Comparison of ENCODE assay signal across 8 mouse cellular contexts in genomic region chr1:44041797-44042554, GRCm38 (mm10). TPM values are rescaled to one million over a fixed set of nuclear protein-coding genes. Genes with fewer than 3 reads are reported as not detected.
DNase-seq lines count a peak whose midpoint lies in the region; ATAC-seq and TF ChIP-seq lines count a peak whose summit lies in the region.

No protein-coding gene starts in this region.

- TF ChIP-seq CTCF in gastrocnemius, adult 2 months (IDR thresholded peaks at IDR 0.05) = peak; percentile 92

- no peak overlapping the region for H3K27ac ChIP-seq in gastrocnemius, adult 2 months

- peak; percentile 99 for ATAC-seq in inflammation-experienced regulatory T-cells, adult 6 months

- peak; percentile 67 for DNase-seq in gastrocnemius, adult 2 months
- DNase-seq in gastrocnemius, adult 8-10 months (ENCODE audit: low spot score in 2 of 2) = no peak
- DNase-seq in cerebellum, postnatal 14 days = peak; percentile 68 to 78
- DNase-seq in frontal cortex, postnatal 36 days (ENCODE audit: low spot score in 2 of 2) = peak; percentile 39 to 60
- DNase-seq in left cerebral cortex, postnatal 25 days (ENCODE audit: low spot score in 2 of 2) = peak; percentile 42 to 64
- DNase-seq in mesoderm, embryonic 11.5 days (ENCODE audit: low read depth, low spot score) = peak; percentile 79
- DNase-seq in right cerebral cortex, postnatal 14 days = peak; percentile 62

- peak overlapping the region; percentile 66 for H3K4me3 ChIP-seq in gastrocnemius, adult 2 months

- intact Hi-C loops in gastrocnemius, adult 2 months (cut with DNase I) = loop anchor here (2.0 to 10.0 kb wide), 4 partner anchors 35 to 280 kb away; no protein-coding TSS in a partner anchor
- intact Hi-C loops in left cerebral cortex, postnatal 25 days (cut with DNase I) = loop anchor here (2.0 to 5.0 kb wide), 2 partner anchors 143 to 280 kb away; no protein-coding TSS in a partner anchor

RNA-seq across cellular contexts. Expression of gene Gm8251, which starts 19.8 kb away (rescaled TPM):
- not detected for total RNA-seq in gastrocnemius, adult 2 months (2021)
- not detected for total RNA-seq in gastrocnemius, adult 8-10 months (2022)
- under 1 TPM in 2 of 3 experiments, not detected in 1; 0.12 to 0.16 TPM for polyA plus RNA-seq in inflammation-experienced regulatory T-cells, adult 6 months (2017; shearing (Covaris generic))
- not detected for total RNA-seq in left cerebral cortex, postnatal 25 days (2021)

RNA-seq across cellular contexts. Expression of gene Mettl21c, which starts 22.1 kb away (rescaled TPM):
- total RNA-seq in gastrocnemius, adult 2 months (2021) = 100 to 1,000 TPM in 1 of 2 experiments, 10 to 100 TPM in 1; 79.9 to 203 TPM
- total RNA-seq in gastrocnemius, adult 8-10 months (2022) = 10 to 100 TPM; 43.6 to 69.2 (median 60.8) TPM
- polyA plus RNA-seq in inflammation-experienced regulatory T-cells, adult 6 months (2017; shearing (Covaris generic)) = 1 to 10 TPM; 2.0 to 2.4 (median 2.1) TPM
- not detected for total RNA-seq in left cerebral cortex, postnatal 25 days (2021)

Comparison
In these comparisons a context has a peak if more than half of its experiments do, and no peak if none do; other contexts are left out.
1. DNase-seq: peak in gastrocnemius, adult 2 months (single experiment), cerebellum, postnatal 14 days (2 of 2), frontal cortex, postnatal 36 days (2 of 2), left cerebral cortex, postnatal 25 days (2 of 2), mesoderm, embryonic 11.5 days (single experiment) and right cerebral cortex, postnatal 14 days (single experiment); none in gastrocnemius, adult 8-10 months (0 of 2).
2. RNA of gene Mettl21c, which starts 22.1 kb away (total RNA-seq): 79.9 to 203 TPM in gastrocnemius, adult 2 months and 43.6 to 69.2 TPM in gastrocnemius, adult 8-10 months; not detected in left cerebral cortex, postnatal 25 days; every median in the first group is over 10 times any median in the second.